Mouse (Mus musculus) brain, embryonic 18.5 days (tissue): Measurements from ENCODE around the gene Neurod1.

ENCODE experiments used
- DNase-seq: peaks from one replicate; pipeline ENCODE4 v3.0.0-alpha.2; 2012; ENCODE audit warnings: low read depth, low spot score

Gene Neurod1

DNA sequence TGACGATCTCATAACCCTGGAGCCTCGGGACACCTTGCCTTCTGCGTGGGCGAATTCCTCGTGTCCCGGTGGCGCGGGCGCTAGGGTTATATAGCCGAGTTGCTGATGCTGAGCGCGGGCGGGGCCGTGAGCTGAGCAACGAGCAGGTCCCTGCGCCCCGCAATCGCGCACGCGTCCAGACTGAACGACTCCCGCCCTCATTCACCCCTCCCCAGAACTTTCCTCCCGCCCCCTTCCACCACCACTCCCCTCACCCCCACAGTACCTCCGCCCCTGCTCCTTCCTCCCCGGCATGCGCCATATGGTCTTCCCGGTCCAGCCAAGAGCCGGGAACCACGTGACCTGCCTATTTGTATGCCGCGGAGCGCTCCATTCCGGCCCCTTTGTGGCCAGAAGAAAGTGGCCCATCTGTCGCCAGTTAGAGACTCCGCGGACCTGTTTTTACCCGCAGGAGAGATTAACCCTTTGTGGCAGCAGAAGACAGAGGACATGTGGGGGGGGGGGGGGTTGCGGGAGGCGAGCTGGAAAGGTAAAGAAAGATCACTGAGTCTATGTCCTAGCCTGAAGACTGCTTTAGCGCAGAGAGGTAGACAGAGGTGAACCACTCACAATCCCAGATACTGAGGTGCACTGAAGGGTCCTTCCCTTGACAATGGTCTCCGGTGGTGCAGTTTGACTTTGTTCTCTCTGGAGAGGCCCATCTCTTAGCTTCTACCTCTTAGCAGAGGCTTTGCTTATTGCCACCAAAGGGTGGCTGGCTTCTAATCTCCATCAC, at the start of gene Neurod1, which contains the start of gene Cerkl:
Gene Neurod1, minus strand, starts transcription at position 177 of the 775 bp plus-strand sequence.
Gene Cerkl, minus strand, starts transcription at position 211 of the 775 bp plus-strand sequence.
- DNase-seq: no peak

DNA sequence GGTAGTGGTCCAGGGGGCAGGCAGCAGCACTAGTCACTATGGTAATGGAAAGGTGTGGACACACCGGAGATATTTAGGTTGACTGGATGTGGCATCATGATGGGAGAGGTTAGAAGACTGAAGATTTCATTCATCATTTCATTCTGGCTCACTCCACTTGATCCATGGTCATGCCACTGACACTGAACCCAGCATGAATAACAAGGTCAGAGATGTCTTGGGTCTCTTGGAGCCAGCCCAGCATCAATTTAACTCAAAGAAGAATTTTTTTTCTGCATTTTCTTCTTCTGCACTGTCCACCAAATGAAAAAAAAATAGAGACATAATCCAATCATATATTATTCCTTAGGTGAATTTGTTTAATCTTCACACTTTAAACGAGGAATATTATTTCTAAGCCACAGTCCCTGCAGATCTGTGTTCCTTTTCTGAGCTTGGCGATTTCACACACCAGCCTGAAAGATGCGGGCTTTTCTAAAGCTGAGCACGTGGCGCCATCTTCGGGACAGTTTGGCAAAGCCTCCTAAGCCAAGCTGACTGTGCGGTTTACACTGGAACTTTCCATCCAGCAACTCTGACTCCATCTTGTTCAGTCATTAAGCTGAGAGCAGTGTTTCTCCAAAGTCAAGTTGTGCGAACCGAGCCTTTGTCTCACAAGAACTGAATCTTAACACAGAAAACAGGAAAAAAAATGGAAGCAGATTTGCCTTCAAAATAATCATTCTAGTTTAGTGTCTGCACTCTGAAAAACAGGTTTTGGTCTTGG, 42.6 kb upstream of the Neurod1 start:
- peak; percentile 69 for DNase-seq

DNA sequence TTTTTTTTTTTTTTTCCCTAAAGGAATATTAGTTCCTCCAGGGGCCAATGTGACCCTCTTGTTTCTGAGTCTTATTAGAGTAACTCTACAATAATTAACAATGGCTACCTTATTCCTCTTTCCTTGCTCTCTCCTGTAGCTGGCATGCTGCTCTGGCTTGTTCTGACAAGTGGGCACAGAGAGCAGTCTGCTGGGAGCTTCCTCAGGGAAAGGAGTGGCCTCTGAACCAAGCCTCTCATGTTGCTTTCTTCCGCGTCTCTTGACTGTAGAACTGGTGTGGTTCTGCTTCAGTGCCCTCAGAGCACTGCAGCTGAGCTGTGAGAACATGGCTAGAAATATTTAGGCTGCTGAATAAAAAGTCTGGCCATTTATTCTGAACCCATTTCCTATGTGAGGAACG, 28.6 kb upstream of the Neurod1 start:
- DNase-seq: no peak

DNA sequence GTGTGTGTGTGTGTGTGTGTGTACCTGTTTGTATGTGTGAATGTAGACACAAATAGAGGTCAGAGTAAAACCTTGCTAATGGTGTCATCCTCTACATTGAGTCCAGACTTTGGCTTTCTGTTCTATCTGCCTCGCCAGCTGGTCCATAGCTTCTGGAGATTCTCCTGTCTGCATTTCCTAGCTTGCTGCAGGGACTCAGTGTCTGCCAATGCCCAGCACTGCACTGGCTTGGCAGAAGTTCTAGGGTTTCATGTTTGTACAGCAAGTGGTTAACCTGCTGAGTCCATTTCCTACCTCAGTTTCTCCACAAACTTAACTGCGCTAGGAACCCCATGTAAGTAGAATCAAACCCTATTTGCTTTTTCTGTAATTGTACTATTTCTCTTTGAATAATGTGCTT, 26.0 kb upstream of the Neurod1 start:
- DNase-seq: no peak

DNA sequence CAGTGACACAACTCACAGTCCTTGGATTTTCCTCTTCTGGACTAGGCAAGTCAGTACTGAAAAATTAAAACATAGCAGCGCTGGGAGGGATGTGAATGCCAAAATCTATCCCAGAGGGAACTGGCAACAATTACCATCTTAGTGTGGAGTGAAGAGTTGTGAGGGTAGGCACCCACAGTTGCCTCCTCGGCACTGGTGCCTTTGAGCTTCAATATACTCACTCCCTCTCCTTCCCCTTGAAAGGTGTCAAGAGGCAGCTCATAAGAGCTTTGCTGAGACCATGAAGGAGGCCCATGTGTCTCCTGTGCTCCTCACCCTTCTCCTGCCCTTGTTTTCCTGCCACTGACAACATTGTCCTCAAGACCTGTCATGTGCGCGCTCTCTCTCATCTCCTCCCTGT, 5.9 kb upstream of the Neurod1 start:
- no peak for DNase-seq

DNA sequence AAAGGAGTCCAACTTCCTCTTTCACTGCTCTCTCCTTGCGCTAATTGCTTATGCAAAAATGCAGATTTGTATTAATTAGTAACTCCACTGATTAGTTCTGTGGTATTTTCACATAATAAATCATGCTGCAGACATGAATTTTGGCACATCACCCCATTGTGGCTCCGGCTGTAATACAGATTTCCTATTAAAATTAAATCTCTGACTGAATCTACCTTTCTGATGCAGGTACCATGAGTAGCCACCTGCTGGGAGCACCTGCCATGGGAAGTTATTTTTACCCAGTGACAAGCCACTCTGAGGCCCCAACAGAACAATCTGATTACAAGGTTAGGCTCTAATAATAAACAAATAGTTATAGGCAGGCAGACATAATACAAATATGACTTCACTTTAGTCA, 5.3 kb upstream of the Neurod1 start:
- DNase-seq: no peak

DNA sequence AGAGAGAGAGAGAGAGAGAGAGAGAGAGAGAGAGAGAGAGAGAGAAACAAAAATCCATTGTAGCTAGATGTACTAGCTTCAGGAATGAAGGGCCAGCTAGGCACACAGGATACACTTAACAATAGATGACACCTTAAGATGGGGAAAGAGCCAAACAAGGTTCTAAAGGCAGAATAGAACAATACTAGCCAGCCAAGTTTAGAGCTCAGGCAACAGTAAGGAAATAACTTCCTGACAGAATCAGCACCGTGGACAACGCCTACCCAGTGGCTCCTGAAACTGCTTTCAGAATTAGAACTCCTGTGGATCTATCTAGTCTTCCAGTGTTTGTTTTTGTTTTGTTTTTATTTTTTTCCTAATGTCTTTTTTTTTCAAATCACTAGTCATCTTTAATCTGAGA, 4.0 kb upstream of the Neurod1 start:
- DNase-seq: no peak

DNA sequence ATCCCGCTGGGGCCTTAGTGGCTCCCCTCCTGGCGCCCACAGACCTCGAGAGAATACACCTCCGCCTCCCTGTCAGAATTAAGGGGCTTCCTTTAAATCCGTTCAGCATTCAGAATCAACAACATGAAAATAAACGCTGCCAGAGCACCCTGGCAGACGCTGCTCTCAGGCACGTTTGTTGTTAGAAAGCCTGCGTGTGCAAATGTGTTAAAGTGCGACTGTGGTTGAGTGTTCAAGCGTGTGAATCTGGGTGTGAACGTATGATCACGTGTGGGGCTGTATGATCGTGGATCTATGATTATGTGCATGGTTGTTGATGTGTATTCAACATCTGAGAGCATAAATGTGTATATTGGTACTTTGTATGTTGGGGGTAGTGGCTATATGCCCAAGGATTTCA, 3.6 kb upstream of the Neurod1 start:
- no peak for DNase-seq

DNA sequence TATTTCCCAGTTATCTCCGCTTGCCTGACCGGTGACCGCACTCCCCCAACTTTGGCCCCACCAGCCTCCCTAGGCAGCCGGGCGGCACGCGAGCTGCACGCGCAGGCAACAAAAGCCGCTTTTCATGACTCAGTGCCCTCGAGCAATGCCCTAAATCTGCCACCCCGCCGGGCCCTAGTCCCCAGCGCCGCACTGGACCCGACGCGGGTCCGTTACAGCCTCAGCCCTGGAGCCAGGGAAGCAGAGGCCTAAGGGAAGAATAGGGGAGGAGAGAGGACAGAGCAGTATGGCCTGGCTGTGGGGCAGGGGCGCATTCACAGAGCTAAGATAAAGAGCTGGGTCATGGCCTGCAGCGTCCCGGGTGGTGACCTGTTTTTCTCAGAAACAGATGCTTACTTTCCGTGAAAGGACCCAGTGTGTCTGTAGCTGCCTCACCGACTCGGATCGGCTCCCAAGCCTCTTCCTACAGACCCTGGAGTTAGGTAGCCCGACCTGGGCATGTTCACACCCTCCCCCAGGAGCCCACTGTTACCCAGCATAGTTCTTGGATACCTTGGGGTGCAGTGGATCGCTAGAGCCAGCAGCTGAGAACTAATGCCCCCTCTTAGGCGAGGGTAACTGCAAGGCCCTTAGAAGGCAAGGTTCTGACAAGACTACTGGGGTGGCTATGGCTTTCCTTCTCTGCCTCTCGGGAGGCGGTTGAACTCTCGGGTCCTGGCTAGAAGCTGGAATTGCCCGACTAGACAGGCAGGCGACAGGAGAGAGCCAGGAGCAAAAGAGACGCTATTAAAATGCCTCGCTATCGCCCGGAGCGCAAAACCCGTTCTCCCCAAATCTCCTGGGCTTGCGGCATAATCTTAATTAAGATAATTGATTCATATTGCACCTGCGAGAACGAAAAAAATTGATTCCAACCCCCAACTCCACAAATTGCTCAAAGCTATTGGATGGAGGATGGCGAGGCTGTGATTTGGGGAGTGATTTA, 2.8 kb upstream of the Neurod1 start:
- DNase-seq: no peak

DNA sequence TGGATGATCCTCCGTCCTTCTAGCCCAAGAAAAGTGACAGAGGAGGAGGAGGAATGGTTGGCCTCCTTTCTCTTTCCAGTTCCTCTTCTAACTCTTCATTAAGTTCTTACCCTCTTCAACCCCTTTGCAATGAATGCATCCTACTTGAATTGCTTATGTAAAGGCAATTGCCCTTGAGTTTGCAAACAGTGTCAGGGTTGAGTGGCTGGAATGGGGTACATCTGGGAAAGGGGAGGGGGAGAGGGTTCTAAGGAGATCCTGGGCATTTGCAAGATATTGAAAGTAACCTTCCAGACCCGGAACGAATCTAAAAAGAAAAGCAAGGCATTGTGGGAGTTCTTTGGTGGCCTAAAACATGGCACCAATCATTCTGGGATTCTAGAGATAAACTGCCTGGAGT, 1.4 kb upstream of the Neurod1 start:
- DNase-seq: no peak

DNA sequence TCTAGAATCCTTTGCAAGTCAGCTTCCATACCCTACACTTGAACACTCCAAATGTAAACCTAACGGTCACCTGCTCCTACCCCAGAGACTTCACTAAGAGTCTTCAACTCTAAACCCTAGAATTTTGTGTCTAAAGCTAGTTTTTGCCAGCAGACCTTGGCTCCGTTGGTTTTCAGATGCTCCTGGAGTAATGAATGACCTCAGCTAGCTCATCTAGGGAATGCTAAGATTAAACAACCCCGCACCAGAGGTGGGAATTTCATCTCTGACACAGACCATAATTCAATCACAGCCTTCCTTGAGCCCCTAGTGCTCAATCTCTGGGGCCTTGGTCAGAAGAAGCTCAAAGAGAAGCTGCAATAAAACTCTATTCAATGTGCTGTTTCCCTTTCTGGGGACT, 883 bp upstream of the Neurod1 start:
- DNase-seq: no peak

DNA sequence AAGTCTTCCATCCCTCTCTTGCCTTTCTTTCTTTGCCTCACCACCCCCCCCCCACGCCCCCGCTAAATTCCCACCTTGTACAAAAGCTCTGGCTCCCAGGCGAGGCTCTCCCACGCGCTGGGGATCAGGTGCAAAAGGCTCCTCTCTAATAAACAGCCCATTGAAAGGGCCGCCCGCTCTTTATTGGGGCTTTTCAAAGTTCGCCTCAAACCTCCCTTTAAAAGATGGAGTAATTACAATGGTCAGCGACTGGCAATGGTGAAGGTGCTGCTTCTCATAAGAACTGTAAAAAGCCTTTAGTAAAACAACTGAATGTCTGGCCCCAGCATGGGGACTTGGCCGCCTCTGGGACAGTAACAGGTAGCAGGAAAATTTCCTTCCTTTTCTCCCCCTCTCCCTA, 905 bp downstream of the Neurod1 start:
- no peak for DNase-seq

DNA sequence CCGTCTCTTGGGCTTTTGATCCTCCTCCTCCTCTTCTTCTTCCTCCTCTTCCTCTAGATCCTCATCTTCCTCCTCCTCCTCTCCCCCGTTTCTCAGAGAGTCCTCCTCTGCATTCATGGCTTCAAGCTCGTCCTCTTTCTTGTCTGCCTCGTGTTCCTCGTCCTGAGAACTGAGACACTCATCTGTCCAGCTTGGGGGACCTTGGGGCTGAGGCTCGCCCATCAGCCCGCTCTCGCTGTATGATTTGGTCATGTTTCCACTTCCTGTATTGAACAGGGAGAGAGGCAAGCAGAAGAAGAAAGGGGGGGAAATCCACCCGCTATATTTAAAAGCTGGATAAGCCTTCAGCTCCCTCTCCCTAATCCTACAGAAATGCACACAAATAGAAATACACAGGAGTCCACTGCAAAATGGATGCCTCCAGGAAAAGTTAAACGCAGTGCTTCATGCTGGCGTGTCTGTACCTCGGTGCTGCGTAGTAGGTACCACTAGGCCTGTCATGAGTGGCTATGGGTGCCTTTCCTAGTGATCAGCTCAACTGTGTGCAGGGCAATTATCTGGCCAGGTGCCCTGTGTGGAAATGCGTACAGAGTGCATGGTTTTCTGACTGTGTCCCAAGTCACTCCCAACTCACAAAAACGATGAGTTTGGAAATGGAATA, 1.6 kb downstream of the Neurod1 start:
- DNase-seq: no peak

DNA sequence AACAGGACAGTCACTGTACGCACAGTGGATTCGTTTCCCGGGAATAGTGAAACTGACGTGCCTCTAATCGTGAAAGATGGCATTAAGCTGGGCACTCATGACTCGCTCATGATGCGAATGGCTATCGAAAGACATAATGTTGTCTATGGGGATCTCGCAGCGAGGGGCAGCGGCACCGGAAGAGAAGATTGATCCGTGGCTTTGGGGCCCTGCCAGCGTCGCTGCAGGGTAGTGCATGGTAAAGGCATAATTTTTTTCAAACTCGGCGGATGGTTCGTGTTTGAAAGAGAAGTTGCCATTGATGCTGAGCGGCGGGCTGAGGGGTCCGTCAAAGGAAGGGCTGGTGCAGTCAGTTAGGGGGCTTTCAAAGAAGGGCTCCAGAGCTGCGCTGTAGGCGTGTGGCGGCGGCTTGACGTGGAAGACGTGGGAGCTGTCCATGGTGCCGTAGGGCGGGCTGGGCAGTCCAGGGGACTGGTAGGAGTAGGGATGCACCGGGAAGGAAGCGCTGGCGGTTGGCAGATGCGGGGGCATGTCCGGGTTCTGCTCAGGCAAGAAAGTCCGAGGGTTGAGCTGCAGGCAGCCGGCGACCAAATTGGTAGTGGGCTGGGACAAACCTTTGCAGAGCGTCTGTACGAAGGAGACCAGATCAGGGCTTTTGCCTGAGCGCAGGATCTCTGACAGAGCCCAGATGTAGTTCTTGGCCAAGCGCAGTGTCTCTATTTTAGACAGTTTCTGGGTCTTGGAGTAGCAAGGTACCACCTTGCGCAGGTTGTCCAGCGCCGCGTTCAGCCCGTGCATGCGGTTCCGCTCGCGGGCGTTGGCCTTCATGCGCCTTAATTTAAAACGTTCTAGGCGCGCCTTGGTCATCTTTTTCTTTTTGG, 2.4 kb downstream of the Neurod1 start:
- no peak for DNase-seq

DNA sequence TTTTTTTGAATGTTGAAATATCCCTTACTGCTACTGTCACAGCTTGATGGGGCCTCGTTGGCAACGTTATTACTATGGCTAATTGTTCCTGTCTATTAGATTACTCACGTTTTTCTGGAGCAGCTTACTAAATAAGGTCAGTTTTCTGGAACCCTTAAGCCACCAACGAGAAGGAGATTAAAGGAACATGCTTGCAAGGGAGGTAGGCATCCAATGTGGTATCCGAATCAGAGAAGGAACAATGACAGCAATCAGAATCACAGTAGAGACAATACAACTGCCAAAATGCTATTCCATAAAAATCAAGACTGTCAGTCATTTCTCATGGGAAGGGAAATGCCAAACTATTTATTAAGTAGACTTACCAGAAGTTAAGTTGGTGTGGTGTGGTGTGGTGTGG, 5.1 kb downstream of the Neurod1 start:
- DNase-seq: no peak

DNA sequence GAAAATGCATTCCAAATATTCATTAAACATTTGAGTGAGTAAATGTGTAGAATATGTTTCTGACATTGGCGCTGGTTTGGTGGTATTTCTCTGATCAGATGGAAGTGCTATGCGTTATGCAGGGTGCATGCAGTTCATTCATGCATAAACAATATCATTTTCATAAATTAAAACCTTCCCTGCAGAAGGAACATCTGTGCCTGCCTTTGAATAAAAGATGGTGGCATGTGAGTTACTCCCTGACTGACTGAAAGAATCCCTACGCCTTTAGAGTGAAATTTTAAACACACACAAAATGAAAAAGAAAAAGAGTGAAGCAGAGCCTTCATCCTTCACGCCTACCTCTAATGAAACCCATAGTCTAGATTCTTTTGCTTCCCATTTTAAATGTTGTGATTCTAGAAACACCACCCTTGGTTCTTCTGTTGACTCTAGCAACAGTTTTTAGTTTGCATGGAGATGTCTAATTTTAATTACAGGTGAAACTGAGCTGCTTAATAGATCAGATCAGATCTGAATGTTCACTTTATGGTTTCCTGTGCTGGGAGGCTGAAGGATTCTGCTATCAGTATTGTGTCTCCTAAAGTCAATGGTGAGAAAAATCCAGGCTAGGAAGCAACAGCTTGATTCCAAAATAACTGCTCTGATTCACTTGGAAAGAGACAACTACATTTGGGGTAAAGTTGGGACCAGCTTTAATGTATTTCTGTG, 5.7 kb downstream of the Neurod1 start:
- DNase-seq: no peak

DNA sequence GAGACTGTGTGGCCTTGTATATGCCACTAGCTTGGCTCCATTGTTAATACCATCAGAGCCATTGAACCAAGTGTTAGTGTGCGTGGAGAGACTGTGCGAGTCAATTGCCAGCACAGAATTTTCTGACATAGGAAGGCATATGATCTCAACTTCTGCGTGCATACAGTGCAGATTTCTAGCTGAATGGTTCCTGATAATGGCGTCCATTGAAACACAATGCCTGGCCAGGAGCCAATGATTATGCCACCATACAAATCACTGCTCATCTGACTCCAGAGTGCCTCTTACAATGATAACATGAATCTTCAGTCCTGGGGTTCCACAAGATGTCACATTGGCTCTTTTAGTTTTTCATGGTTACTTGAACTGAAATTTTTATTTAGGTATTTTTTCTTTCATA, 7.2 kb downstream of the Neurod1 start:
- DNase-seq: no peak

DNA sequence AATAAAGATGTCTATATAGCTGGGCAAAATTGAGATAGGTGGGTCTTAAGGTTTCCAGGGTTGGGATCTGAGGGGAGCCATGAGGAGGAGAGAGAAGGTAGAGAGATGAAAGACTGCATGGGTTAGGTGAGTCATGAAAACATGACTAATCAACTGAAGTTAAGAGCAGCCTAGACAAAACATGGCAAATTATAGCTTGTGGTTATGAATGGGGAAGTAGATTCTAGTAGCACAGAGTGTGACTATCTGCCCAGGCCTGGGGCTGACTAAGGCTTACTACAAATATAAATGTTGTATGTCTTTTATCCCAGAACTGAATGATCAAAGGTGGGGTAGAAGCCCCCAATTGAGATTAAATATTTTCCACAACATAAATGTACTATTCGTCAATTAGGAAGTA, 9.4 kb downstream of the Neurod1 start:
- no peak for DNase-seq

DNA sequence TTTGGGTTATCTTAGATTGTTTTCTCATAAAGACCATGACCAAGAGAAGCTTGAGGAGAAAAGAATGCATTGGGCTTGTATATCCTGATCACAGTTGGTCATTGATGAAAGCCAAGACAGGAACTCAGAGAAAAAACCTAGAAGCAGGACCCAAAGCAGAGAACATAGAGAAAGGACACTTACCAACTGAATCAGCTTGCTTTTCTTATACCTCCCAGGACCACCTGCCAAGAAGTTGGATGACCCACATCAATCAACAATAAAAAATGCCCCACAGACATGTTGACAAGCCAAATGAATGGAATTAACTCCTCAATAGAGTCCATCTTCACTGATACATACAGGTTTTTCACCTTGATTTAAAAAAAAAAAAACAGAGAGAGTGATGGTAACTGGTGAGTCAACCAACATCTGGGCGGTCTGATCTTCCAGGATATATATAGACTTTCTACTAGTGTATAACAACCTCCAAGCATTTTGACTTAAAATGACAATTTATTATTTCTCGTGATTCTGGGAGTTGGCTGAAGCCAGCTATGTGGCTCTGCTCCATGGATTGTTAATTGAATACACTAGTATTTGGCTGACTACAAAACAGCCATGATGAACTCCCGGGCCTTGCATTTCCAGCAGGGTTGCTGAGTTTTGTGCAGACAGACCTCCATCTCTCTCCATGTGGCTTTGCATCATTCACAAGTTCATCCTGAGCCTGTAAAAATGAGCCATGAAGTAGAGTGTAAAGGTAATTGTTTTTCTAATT, 12.5 kb downstream of the Neurod1 start:
- DNase-seq: no peak
